Mouse (Mus musculus): ENCODE measurements at regions not wholly inside any gene's neighbourhood (a gene's known extent, or its start where the extent isn't known, plus 50 kb on each side); places are given as distances from the start of the nearest gene placed in this dataset.

GRCm38 (mm10) chr5:77464851-77465548 is 57.2 kb upstream of the Igfbp7 start:
- no peak overlapping the region for H3K9ac ChIP-seq
- H3K9me3 ChIP-seq (ENCODE audit: control insufficient read depth, low read length), result no peaks in the 10 kb centered on the region
- no peaks in the 10 kb centered on the region for H3K36me3 ChIP-seq (replicated peaks; ENCODE audit: control insufficient read depth, insufficient read depth)
- H3K27me3 ChIP-seq (ENCODE audit: control insufficient read depth, insufficient read depth, low read length), result no peaks in the 10 kb centered on the region
- H3K4me3 ChIP-seq (replicated peaks; ENCODE audit: low read length), result no peak overlapping the region
- no peak for DNase-seq (ENCODE audit: low spot score)
- H3K4me2 ChIP-seq (replicated peaks), result no peak overlapping the region
- no peak for ATAC-seq (ENCODE audit: low FRiP score)
- no peaks in the 10 kb centered on the region for H3K4me1 ChIP-seq (replicated peaks; ENCODE audit: control insufficient read depth, insufficient read depth, low read length)
- 62% methylated on average over 19 of the region's 19 CpGs for WGBS
- H3K27ac ChIP-seq, result no peak overlapping the region

- Histone ChIP-seq H3K4me3 (replicated peaks; ENCODE audit: low read length) (peak overlapping the region; percentile 40), H3K9me3 (ENCODE audit: control insufficient read depth, low read length) (no peaks in the 10 kb centered on the region), H3K27me3 (ENCODE audit: control insufficient read depth, insufficient read depth, low read length) (no peaks in the 10 kb centered on the region), H3K4me1 (replicated peaks; ENCODE audit: control insufficient read depth, insufficient read depth, low read length) (no peaks in the 10 kb centered on the region), H3K4me2 (replicated peaks) (peak overlapping the region; percentile 57), H3K9ac (peak overlapping the region; percentile 67), H3K27ac (peak overlapping the region; percentile 85), H3K36me3 (replicated peaks; ENCODE audit: control insufficient read depth, insufficient read depth) (no peaks in the 10 kb centered on the region)
- DNase-seq (ENCODE audit: low spot score), result peak; percentile 99
- under 1% methylated on average over 28 of the region's 29 CpGs for WGBS
- ATAC-seq (ENCODE audit: low FRiP score), result peak; percentile 92
Observed at GRCm38 (mm10) chr5:77459896-77460717, 52.3 kb upstream of the Igfbp7 start.
